Mouse (Mus musculus): Measurements from ENCODE around the gene Tmem141.

- TF ChIP-seq EP300 (IDR thresholded peaks at IDR 0.05; ENCODE audit: low read depth) (no peak), CTCF (IDR thresholded peaks at IDR 0.05; ENCODE audit: low read depth) (no peak)
Observed at GRCm38 (mm10) chr2:25584856-25585255, 36.9 kb downstream of the Tmem141 start.

All from liver, embryonic 14.5 days (tissue).